Mouse (Mus musculus) heart, embryonic 12.5 days (tissue): ENCODE data around the gene Tnrc18. TPM values are rescaled to one million over a fixed set of nuclear protein-coding genes. Genes with fewer than 3 reads are reported as not detected.
A peak's percentile ranks its signal among the peaks of the same experiment; 100 is the strongest.

Experiments used
- ATAC-seq: fragments of 200-750 bp; cut with Nextera tagmentation; 2 replicates; pipeline ENCODE4 v1.8.0; 2017; ENCODE audit warnings: moderate TSS enrichment, moderate library complexity; ENCODE audit not compliant: insufficient number of reproducible peaks, low FRiP score
- H3K27ac ChIP-seq: fragments of 300-500 bp; sonication (generic); 2 replicates; pipeline ENCODE4 v1.5.1; 2016; ENCODE audit warnings: mild to moderate bottlenecking, moderate library complexity; ENCODE audit not compliant: poor library complexity, severe bottlenecking
- H3K27me3 ChIP-seq: fragments of 300-500 bp; sonication (generic); replicated peaks from 2 replicates; pipeline ENCODE4 v1.6.1; 2016; ENCODE audit warnings: mild to moderate bottlenecking, moderate library complexity
- H3K36me3 ChIP-seq: fragments of 300-500 bp; sonication (generic); 2 replicates; pipeline ENCODE4 v1.6.1; 2016; ENCODE audit warnings: mild to moderate bottlenecking, moderate library complexity
- H3K4me1 ChIP-seq: fragments of 300-500 bp; sonication (generic); replicated peaks from 2 replicates; pipeline ENCODE4 v1.6.1; 2016; ENCODE audit warnings: mild to moderate bottlenecking
- H3K4me2 ChIP-seq: fragments of 300-500 bp; sonication (generic); 2 replicates; pipeline ENCODE4 v1.6.1; 2016; ENCODE audit warnings: mild to moderate bottlenecking, moderate library complexity
- H3K4me3 ChIP-seq: fragments of 300-500 bp; sonication (generic); 2 replicates; pipeline ENCODE4 v1.5.1; 2016; ENCODE audit warnings: mild to moderate bottlenecking
- H3K9ac ChIP-seq: fragments of 300-500 bp; sonication (generic); 2 replicates; pipeline ENCODE4 v1.6.1; 2016; ENCODE audit warnings: mild to moderate bottlenecking, moderate library complexity
- H3K9me3 ChIP-seq: fragments of 300-500 bp; sonication (generic); replicated peaks from 2 replicates; pipeline ENCODE4 v1.6.1; 2016; ENCODE audit warnings: mild to moderate bottlenecking, moderate library complexity
- WGBS: fragments of 180-500 bp; shearing (Covaris S2); methylation state at CpG from one replicate; pipeline ENCODE4 v1.1.7; 2016; 5-methylcytosine and 5-hydroxymethylcytosine counted together
- polyA plus RNA-seq: library from polyadenylated mRNA; unstranded; fragments of >200 nt; fragmentation: Nextera tagmentation; extraction: Ambion mirVana; gene quantifications from 2 replicates; pipeline ENCODE4 v1.2.1, GENCODE M21; 2016

Gene Tnrc18
- polyA plus RNA-seq, 1 experiment from 2014 or later: 31.7 TPM

- H3K36me3 ChIP-seq: no peaks in the 10 kb centered on the region
- 22% methylated on average over 4 of the region's 4 CpGs for WGBS
- H3K4me1 ChIP-seq: peaks cover 18% of the 10 kb centered on the region
- no peak for ATAC-seq
- H3K4me2 ChIP-seq: peak overlapping the region; percentile 51
- peaks cover 12% of the 10 kb centered on the region; the same call in 1 of the 2 replicates for H3K27me3 ChIP-seq
- H3K9ac ChIP-seq: no peak overlapping the region
- H3K9me3 ChIP-seq: no peaks in the 10 kb centered on the region
- H3K4me3 ChIP-seq: no peak overlapping the region
- H3K27ac ChIP-seq: no peak overlapping the region
These were observed 99.4 kb downstream of the Tnrc18 start for GRCm38 (mm10) chr5:142718037-142718436.

DNA sequence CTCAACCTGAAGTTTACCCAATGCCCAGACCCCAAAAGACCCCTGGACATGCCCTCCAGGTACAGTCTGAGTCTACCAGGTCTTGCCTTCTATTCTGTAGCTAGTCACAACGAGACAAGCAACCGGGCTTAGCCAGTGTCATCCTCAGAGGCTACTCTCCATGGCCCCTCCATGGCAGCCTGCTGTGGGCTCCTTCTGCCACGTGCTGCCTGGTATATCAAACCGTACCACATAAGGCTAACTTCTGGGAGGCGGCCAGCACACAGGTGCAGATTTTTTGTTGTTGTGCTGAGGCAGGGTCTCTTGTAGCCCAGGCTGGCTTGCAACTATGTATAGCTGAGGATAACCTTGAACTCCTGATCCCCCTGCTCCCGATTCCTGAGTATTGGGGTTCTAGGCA, 101.4 kb downstream of the Tnrc18 start:
- WGBS: 75% methylated on average over 6 of the region's 6 CpGs
- Histone ChIP-seq H3K4me1 (peaks cover 9% of the 10 kb centered on the region), H3K9ac (no peak overlapping the region), H3K27ac (no peak overlapping the region), H3K36me3 (no peaks in the 10 kb centered on the region), H3K27me3 (peaks cover 12% of the 10 kb centered on the region; the same call in 1 of the 2 replicates), H3K9me3 (peaks cover 6% of the 10 kb centered on the region; the same call in 1 of the 2 replicates), H3K4me2 (no peak overlapping the region), H3K4me3 (no peak overlapping the region)
- ATAC-seq: no peak

- H3K9me3 ChIP-seq: peaks cover 6% of the 10 kb centered on the region; the same call in 1 of the 2 replicates
- H3K9ac ChIP-seq: no peak overlapping the region
- no peak overlapping the region for H3K27ac ChIP-seq
- H3K4me3 ChIP-seq: no peak overlapping the region
- peaks cover 9% of the 10 kb centered on the region for H3K4me1 ChIP-seq
- H3K36me3 ChIP-seq: no peaks in the 10 kb centered on the region
- no peak overlapping the region for H3K4me2 ChIP-seq
- peaks cover 12% of the 10 kb centered on the region; the same call in 1 of the 2 replicates for H3K27me3 ChIP-seq
- 75% methylated on average over 9 of the region's 9 CpGs for WGBS
- no peak for ATAC-seq
These were observed 102.4 kb downstream of the Tnrc18 start for GRCm38 (mm10) chr5:142715059-142715458.

GRCm38 (mm10) chr5:142713966-142714365, 103.5 kb downstream of the Tnrc18 start:
- Histone ChIP-seq H3K9ac (no peak overlapping the region), H3K27ac (no peak overlapping the region), H3K4me1 (peaks cover 8% of the 10 kb centered on the region), H3K27me3 (peaks cover 12% of the 10 kb centered on the region; the same call in 1 of the 2 replicates), H3K4me2 (no peak overlapping the region), H3K4me3 (no peak overlapping the region), H3K9me3 (peaks cover 6% of the 10 kb centered on the region; the same call in 1 of the 2 replicates), H3K36me3 (no peaks in the 10 kb centered on the region)
- no peak for ATAC-seq
- 74% methylated on average over 10 of the region's 10 CpGs for WGBS

DNA sequence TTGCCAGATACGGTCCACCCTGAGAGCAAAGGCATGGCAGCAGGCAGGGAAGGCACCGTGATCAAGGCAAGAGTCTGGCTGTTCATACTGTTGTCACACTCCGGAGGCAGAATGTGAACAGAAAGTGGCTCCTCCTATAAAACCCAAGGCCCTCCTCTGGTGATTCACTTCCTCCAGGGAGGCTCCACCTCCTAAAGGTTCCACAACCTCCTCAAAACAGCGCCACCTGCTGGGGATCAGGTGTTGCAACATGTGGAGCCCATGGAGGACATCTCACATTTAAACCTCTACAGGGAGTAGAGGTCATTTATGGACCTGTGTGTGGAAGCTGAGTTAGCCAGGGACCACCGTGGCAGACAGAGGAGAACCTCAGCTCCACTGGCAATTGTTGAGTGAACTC, 105.1 kb downstream of the Tnrc18 start:
- H3K4me1 ChIP-seq: no peaks in the 10 kb centered on the region
- H3K27ac ChIP-seq: no peak overlapping the region
- peaks cover 8% of the 10 kb centered on the region; the same call in 1 of the 2 replicates for H3K27me3 ChIP-seq
- H3K36me3 ChIP-seq: no peaks in the 10 kb centered on the region
- H3K4me3 ChIP-seq: no peak overlapping the region
- WGBS: 76% methylated on average over 5 of the region's 5 CpGs
- no peak overlapping the region for H3K4me2 ChIP-seq
- no peak overlapping the region for H3K9ac ChIP-seq
- no peak for ATAC-seq
- H3K9me3 ChIP-seq: peaks cover 6% of the 10 kb centered on the region; the same call in 1 of the 2 replicates

- no peak overlapping the region for H3K4me2 ChIP-seq
- H3K27ac ChIP-seq: no peak overlapping the region
- 72% methylated on average over 7 of the region's 7 CpGs for WGBS
- peaks cover 1% of the 10 kb centered on the region; the same call in 1 of the 2 replicates for H3K27me3 ChIP-seq
- H3K9me3 ChIP-seq: peaks cover 6% of the 10 kb centered on the region; the same call in 1 of the 2 replicates
- H3K4me1 ChIP-seq: no peaks in the 10 kb centered on the region
- no peak for ATAC-seq
- no peaks in the 10 kb centered on the region for H3K36me3 ChIP-seq
- no peak overlapping the region for H3K9ac ChIP-seq
- H3K4me3 ChIP-seq: no peak overlapping the region
These were observed 108.0 kb downstream of the Tnrc18 start for GRCm38 (mm10) chr5:142709436-142709835.

- peaks cover 19% of the 10 kb centered on the region for H3K27me3 ChIP-seq
- H3K4me1 ChIP-seq: peaks cover under 1% of the 10 kb centered on the region; the same call in 1 of the 2 replicates
- no peak for ATAC-seq
- no peak overlapping the region for H3K27ac ChIP-seq
- H3K4me3 ChIP-seq: no peak overlapping the region
- 66% methylated on average over 5 of the region's 5 CpGs for WGBS
- no peaks in the 10 kb centered on the region for H3K36me3 ChIP-seq
- H3K9me3 ChIP-seq: peaks cover 6% of the 10 kb centered on the region; the same call in 1 of the 2 replicates
- no peak overlapping the region for H3K9ac ChIP-seq
- no peak overlapping the region for H3K4me2 ChIP-seq
These were observed 109.8 kb downstream of the Tnrc18 start for GRCm38 (mm10) chr5:142707709-142708108.

DNA sequence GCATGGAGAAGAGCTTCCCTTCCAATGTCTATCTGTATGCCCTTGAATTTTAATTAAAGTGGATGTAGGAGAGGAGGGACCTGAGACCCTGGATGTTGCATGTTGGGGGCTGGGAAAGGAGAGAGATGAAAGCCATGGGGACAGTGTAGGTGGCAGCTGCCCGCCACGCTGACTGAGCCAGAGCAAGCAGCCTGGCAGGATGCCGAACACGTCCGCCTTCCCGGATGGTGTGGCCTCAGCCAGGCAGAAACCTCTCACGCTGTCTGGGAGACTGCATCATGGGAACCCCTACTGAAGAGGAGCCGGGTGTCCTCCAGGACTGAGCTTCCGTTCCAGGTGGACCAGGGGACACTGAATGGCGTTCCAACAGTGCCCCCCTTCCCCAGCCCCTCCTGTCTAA, 113.9 kb downstream of the Tnrc18 start:
- no peaks in the 10 kb centered on the region for H3K9me3 ChIP-seq
- peaks cover 54% of the 10 kb centered on the region for H3K27me3 ChIP-seq
- no peak overlapping the region for H3K4me2 ChIP-seq
- ATAC-seq: no peak
- 80% methylated on average over 10 of the region's 10 CpGs for WGBS
- no peaks in the 10 kb centered on the region for H3K36me3 ChIP-seq
- H3K4me1 ChIP-seq: peaks cover 17% of the 10 kb centered on the region
- H3K9ac ChIP-seq: no peak overlapping the region
- H3K4me3 ChIP-seq: no peak overlapping the region
- H3K27ac ChIP-seq: no peak overlapping the region

GRCm38 (mm10) chr5:142702511-142703138, 114.8 kb downstream of the Tnrc18 start:
- Histone ChIP-seq H3K27ac (no peak overlapping the region), H3K9me3 (no peaks in the 10 kb centered on the region), H3K9ac (peak overlapping the region; percentile 72), H3K27me3 (peaks cover 58% of the 10 kb centered on the region), H3K4me3 (peak overlapping the region; percentile 59), H3K4me2 (peak overlapping the region; percentile 99), H3K4me1 (peaks cover 17% of the 10 kb centered on the region), H3K36me3 (no peaks in the 10 kb centered on the region)
- no peak for ATAC-seq
- WGBS: 24% methylated on average over 18 of the region's 18 CpGs

DNA sequence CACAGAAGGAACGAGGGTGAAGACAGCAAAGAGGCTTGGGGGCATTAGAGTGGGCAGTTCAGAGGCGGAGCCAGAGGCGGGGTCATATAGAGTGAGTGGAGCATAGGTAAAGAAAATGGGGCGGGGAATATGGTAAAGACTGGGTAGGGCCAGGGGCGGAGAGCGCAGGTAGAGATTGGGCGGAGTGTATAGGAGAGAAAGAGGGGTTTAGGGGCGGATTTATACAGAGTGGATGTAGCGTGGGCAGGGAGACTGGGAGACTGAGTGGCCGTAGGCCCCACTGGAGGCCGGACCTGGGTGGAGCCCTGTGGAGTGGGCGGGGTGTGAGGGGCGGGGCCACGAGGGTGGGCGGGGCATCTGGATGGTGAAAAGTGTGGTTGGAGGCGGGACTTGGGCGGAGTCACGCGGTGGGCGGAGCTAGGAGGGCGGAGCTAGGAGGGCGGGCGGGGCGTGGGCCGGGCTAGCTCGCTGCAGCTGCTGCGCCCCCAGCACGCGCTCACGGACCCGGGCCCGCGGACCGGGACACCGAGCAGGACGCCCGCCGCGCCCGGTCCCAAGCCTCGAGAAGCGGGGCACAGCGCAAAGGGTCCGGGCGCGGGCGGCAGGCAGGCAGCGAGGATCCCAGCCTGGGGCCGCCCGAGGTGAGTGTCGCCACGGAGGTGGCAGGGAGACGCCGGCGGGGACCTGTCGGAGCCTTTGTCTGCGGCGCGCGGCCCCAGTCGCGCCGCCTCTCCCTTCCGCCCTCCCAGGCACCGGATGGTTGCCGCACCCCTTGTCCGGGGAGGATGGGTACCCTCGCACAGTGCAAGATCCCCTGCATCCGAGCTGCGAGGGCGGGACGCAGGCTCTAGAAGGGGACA, 115.6 kb downstream of the Tnrc18 start:
- Histone ChIP-seq H3K27me3 (peaks cover 63% of the 10 kb centered on the region), H3K27ac (no peak overlapping the region), H3K36me3 (no peaks in the 10 kb centered on the region), H3K9ac (peak overlapping the region; percentile 72), H3K4me3 (peak overlapping the region; percentile 59), H3K4me1 (peaks cover 17% of the 10 kb centered on the region), H3K4me2 (peak overlapping the region; percentile 99), H3K9me3 (no peaks in the 10 kb centered on the region)
- peak; percentile 72 for ATAC-seq
- under 1% methylated on average over 67 of the region's 72 CpGs for WGBS
